Mouse (Mus musculus) cerebellum, postnatal 36 days (tissue): ENCODE results near the gene Mknk1.

Experiments used
- DNase-seq, 2 experiments: peaks; one replicate each; pipeline ENCODE4 v3.0.0; 2021 to 2022; ENCODE audit warnings: mixed read lengths in 2 of 2

Gene Mknk1

DNA sequence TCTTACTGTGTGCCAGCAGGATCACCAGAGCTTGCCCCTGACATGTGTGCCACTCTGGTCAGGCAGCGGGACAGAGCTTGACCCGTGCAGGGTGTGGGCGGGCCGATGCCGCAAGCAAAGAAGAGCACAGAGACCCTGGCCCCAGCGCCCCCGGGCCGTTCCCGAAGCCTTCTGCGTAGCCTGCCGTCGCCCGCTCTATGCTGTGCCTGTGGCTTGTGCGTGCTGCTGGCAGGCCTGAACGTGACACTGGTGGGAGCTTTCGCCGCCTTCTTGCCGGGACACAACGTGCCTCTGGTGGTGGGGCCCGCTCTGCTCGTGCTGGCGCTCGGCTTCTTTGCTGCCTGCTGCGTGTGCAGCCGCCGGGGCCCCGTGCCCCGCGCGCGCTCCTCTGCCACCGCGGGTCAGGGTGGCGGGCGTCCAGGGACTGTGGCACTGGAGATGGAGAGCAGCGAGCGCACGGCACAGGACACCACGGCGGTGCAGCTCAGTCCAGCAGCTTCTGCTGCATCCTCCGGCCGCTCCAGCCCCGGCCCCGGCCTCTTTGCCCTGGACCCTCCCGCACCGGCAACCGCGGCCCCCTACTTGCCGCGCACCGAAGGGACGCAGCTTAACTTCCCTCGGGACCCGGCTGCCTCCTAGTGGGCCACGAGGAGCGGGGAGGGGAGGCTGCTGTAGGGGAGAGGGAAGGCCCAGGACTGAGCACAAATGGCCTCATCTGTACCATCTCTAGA, 59.1 kb downstream of the Mknk1 start:
- no peak for DNase-seq

DNA sequence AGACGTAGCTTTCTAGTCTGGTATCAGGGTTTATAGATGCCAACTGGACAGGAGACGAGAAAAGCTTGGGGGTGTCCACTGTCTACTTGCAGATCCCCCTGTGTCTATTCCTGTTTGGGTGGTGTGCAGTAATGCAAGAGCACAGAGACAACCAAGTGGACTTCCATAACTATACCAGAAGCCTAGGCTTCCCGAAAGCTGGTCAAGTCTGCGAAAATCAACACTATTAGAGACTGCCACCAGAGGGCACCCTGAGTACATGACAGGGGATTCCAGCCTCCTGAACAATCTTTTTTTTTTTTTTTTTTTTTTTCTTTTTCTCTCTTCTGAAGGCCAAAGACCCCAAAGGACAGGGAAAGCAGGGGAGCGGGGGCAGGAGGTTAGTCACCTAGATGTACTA, 63.8 kb downstream of the Mknk1 start:
- DNase-seq = peak; percentile 79 to 84

DNA sequence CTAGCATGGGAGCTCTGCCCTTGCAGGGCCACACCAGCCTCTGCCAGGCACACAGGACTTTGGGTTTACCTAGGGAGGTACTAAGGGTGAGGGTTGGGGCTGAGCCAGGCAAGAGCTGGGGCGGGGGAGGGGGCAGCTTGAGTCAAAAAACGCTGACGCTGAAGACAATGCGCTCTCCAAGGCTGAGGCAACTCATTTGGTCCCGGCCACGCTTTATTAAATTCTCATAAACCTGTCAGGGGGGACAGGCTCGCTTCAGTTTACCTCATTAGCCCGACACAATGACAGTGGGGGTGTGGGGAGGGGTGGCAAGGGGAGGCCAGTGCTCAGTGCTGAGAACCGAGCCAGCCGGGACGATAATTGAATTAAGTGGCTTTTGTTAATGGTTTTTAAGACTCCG, 65.4 kb downstream of the Mknk1 start:
- DNase-seq = no peak

DNA sequence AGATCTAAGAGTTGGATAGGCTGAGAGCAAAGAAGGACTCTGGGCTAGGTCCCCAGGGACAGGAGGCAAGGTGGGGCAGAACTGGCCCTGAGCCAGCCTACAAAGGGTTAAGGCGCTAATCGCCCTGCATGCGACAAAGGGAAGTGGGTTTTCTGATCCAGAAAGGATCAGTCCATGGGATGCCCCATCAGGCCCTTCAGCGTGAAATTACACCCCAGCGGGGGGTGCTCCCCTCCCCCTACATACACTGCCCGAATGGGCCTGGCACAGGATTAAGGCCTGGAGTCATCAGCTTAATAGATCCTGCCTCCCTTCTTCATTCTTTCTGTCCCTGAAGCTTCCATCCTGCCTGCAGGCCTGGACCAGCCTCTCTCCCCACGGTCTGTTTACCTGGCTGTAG, 66.7 kb downstream of the Mknk1 start:
- no peak for DNase-seq

DNA sequence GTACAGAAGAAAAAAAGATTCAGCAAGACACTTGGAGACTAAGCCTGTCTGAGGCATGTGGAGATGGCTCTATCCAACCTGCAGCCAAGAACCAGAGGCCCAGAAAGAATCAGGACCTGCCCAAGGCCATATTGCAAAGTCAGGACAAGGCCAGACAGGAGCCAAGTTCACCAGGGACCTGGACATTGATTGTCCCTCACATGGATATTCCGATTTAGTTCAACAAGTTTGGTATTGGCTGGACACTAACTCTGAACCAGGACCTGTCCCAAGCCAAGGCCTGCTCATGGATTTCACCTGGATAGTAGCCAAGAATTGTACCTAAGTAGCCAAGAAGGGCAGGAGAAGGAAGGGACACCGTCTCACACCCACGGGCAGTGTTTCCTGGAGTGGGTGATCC, 67.8 kb downstream of the Mknk1 start:
- DNase-seq = no peak

DNA sequence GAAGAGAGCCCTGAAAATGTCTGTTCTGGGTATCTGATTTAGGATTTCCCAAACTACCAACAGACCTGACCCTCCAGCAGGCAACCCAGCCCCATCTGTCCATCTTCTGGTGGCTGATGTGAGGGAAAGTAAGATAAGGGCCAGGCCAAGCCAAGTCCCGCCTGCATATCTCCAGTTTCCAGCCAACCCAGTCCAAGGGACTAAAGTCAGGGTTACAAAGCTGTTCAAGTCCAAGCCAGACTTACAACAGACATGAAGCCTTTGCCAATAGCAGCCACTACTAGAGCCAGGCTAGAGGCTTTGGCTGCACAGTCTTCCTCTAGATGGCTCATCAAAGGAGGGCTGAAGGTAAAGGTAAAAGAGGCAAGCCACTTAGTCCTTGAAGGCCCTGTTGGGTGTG, 69.0 kb downstream of the Mknk1 start:
- no peak for DNase-seq

DNA sequence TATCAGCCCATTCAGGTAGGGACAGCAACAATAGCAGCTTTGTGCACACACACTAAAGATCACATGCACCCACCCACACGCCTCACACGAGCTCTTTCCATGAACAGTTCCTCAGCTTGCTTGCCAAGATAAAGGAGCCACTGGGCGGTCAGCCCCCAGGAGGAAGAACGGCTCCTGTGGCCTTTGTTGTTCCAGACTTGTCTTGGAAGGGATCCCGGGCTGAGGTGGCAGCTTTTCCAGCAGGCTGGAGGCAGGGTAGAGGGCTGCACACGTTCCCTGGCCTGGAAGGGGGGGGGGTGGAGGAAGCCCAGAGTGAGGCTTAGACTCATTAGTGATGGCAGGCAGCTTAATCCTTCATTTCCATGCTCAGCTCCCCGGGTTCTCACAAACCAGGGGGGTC, 69.6 kb downstream of the Mknk1 start:
- no peak for DNase-seq

DNA sequence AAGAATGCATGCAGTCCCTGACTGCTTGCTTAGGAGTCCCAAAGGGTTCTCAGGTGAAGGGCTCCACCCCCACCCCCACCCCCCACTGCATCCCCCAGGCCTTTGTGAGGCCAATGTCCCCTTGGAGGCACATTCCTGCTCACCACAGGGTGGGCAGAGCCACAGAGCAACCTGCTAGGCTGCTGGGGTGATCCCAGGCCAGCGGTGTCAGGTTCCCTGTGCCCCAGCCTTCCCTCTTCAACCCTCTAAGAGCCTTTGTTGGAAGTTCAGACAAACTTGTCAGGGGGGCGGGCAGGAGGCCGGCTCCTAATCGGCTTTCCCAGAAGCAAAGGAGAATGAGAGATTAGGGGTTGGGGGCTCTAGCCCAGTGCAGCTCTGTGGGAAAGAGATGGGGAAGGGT, 72.6 kb downstream of the Mknk1 start:
- DNase-seq = no peak

DNA sequence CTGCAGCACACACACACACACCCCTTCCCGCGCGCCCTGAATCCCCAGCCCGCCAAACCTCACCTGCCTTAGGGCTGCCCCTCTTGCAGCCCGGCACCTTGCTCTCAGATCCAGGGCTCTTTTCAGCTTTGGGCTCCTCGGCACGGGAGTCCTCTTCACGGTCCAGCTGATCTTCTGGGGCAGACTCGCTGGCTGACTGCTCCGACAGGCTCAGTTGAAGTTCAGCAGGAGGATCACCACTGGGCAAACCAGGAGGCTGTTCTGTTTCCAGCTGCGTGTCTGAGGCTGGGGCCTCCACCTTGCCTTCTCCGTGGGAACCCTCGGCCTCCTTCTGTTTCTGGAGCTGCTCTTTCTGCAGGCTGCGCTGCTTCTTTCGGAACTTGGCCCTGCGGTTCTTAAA, 80.9 kb downstream of the Mknk1 start:
- no peak for DNase-seq

DNA sequence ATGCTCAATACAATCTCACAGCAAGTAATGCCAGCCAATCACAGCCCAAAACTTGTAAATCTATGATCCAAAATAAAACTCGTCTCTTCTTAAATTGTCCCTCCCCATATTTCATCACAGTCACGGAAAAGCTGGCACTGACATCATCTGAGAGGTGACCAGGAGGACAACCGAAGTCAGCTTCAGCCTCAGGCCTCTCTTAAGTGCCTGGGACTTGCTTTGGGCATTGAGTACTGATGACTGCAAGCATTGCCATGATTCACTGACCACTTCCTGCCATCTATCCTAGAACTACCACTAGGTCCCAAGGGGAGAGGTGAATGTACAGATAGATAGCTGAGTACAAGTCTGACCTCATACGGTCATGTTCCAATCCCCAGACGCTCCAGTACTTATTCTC, 83.7 kb downstream of the Mknk1 start:
- DNase-seq = no peak

DNA sequence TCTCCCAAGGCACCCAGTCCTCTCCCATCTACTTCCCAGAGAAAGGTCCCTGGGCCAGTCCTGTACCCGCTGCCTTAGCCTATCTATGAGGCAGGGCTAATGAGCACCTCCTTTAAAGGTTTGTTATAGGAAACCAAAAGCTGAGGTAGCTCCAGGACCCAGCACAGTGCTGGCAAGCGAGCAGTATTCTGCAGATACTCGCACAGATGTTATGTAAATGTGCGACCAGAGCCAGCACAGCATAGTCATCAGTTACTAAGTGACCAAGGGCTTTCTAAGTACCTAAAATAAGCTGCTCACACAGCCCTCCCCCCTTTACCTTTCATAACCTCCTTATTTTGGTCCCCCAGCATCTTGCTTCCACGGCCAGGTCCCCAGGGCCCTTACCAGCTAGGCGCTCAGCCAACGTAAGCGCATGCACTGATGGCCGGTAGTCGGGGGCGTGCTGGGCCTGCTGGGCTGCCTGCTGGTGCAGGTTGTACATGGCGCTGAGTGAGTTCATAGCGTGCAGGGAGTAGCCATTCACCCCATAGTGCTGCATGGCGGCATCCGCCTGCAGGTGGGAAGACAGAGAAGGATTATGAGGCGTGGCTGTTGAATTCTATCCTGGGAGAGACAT, 84.4 kb downstream of the Mknk1 start:
- no peak for DNase-seq

DNA sequence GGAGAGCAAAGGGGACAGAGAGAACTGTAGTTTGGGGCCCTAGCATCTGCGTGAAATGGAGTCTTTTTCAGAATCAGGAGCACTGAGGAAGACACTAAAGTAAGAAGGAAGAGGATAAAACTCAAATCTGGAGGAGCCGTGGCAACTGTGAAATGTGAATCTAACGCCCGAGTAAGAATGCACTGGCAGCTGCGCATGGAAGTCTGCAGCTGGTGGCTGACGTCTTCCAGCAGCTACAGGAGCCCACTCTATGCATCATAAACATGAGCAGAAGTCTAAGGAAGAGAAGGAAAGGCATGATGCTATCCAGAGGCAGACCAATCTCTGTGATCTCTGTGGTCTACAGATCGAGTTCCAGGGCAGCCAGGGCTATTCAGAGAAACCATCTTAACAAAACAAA, 88.6 kb downstream of the Mknk1 start:
- no peak for DNase-seq
